Mouse (Mus musculus) liver, embryonic 14.5 days (tissue): ENCODE results near the gene Chn2. TPM values are rescaled to one million over a fixed set of nuclear protein-coding genes. Genes with fewer than 3 reads are reported as not detected.

ENCODE experiments used
- ATAC-seq: fragments of 200-750 bp; cut with Nextera tagmentation; 2 replicates; pipeline ENCODE4 v1.8.0; 2017; ENCODE audit warnings: moderate number of reproducible peaks, mild to moderate bottlenecking, moderate library complexity; ENCODE audit not compliant: insufficient read depth
- DNase-seq, 3 experiments: peaks; one replicate each; pipeline ENCODE4 v3.0.0-alpha.2; 2012 to 2013; ENCODE audit warnings: low read depth in 3 of 3, low spot score in 3 of 3
- H3K27ac ChIP-seq: fragments of 300-500 bp; sonication (generic); 2 replicates; pipeline ENCODE4 v1.5.1; 2014; ENCODE audit warnings: moderate library complexity, mild to moderate bottlenecking, control low read depth, inconsistent platforms
- H3K27me3 ChIP-seq: fragments of 300-500 bp; sonication (generic); 2 replicates; pipeline ENCODE4 v1.6.1; 2014; ENCODE audit warnings: mild to moderate bottlenecking, low read length, moderate library complexity; ENCODE audit not compliant: control insufficient read depth, insufficient read depth
- H3K36me3 ChIP-seq: fragments of 300-500 bp; sonication (generic); replicated peaks from 2 replicates; pipeline ENCODE4 v1.6.1; 2014; ENCODE audit warnings: low read depth; ENCODE audit not compliant: control insufficient read depth, insufficient read depth
- H3K4me1 ChIP-seq, 2 experiments: fragments of 200-500 bp in 1 of 2; fragments of 300-500 bp in 1 of 2; sonication (generic) in 1 of 2; replicated peaks; 2 replicates each; pipeline ENCODE4 v1.6.1; 2012 to 2014; ENCODE audit warnings: antibody characterized with exemption in 1 of 2, inconsistent platforms in 1 of 2, low read length in 1 of 2; ENCODE audit not compliant: control insufficient read depth in 2 of 2, insufficient read depth in 2 of 2
- H3K4me2 ChIP-seq: fragments of 300-500 bp; sonication (generic); 2 replicates; pipeline ENCODE4 v1.6.1; 2014; ENCODE audit warnings: low read depth, mild to moderate bottlenecking, control low read depth, moderate library complexity
- H3K4me3 ChIP-seq, 2 experiments: fragments of 200-500 bp in 1 of 2; fragments of 300-500 bp in 1 of 2; sonication (generic) in 1 of 2; 2 replicates each; pipeline ENCODE4 v1.5.1; 2012 to 2014; ENCODE audit warnings: low read depth in 2 of 2, low read length in 2 of 2, mild to moderate bottlenecking in 2 of 2, control low read depth in 1 of 2, inconsistent platforms in 1 of 2, moderate library complexity in 1 of 2; ENCODE audit not compliant: insufficient read depth in 1 of 2
- H3K9ac ChIP-seq: fragments of 300-500 bp; sonication (generic); replicated peaks from 2 replicates; pipeline ENCODE4 v1.6.1; 2014; ENCODE audit warnings: mild to moderate bottlenecking, control low read depth, moderate library complexity
- H3K9me3 ChIP-seq: fragments of 300-500 bp; sonication (generic); 2 replicates; pipeline ENCODE4 v1.6.1; 2016; ENCODE audit warnings: low read length, mixed read lengths; ENCODE audit not compliant: control insufficient read depth
- CTCF ChIP-seq: IDR thresholded peaks from 2 replicates; pipeline ENCODE4 v1.5.1; 2016; ENCODE audit warnings: antibody characterized with exemption, low read depth, control low read depth
- EP300 ChIP-seq: IDR thresholded peaks from 2 replicates; pipeline ENCODE4 v1.6.1; 2016; ENCODE audit warnings: antibody characterized with exemption, low read depth
- WGBS: fragments of 180-500 bp; shearing (Covaris S2); extraction: QIAGEN DNeasy Blood & Tissue Kit; methylation state at CpG from one replicate; pipeline ENCODE4 v1.1.7; 2014; ENCODE audit not compliant: insufficient replicate concordance; 5-methylcytosine and 5-hydroxymethylcytosine counted together
- polyA plus RNA-seq, 2 experiments: library from polyadenylated mRNA; depleted of rRNA in 1 of 2; stranded (reverse) in 1 of 2; unstranded in 1 of 2; fragments of >200 nt; fragmentation: Nextera tagmentation in 1 of 2; extraction: Ambion mirVana in 1 of 2; gene quantifications; 2 replicates each; pipeline versions ENCODE4 v1.2.1 to v1.2.3; 2012 to 2014

Gene Chn2
- polyA plus RNA-seq, 2 experiments: 1.7 to 4.3 TPM

DNA sequence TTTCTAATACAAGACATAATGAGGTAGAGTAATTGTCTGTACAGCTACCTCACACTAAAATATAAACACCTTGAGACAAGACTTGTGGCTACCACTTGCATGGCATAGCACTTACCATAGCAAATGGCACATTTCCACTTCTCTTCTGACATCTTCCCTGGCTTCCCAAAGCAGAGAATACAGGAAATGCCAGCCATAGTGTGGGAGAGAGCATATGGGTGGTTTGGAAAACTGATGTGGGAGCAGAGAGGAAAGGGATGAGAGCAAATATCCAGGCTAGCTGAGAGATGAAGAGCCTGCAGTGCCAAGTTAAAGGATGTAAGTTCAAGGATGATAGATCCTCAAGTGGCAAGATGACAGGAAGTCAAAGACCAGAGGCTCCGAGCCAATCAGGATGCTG, 266.4 kb downstream of the Chn2 start:
- Histone ChIP-seq H3K27ac (no peak overlapping the region), H3K9me3 (no peaks in the 10 kb centered on the region), H3K4me1 (no peaks in the 10 kb centered on the region), H3K4me3 (no peak overlapping the region), H3K9ac (no peak overlapping the region), H3K4me2 (no peak overlapping the region), H3K36me3 (no peaks in the 10 kb centered on the region), H3K27me3 (no peaks in the 10 kb centered on the region)
- WGBS: 44% methylated on average over 1 of the region's 1 CpGs
- ATAC-seq: no peak
- TF ChIP-seq EP300 (no peak), CTCF (no peak)
- DNase-seq: no peak

DNA sequence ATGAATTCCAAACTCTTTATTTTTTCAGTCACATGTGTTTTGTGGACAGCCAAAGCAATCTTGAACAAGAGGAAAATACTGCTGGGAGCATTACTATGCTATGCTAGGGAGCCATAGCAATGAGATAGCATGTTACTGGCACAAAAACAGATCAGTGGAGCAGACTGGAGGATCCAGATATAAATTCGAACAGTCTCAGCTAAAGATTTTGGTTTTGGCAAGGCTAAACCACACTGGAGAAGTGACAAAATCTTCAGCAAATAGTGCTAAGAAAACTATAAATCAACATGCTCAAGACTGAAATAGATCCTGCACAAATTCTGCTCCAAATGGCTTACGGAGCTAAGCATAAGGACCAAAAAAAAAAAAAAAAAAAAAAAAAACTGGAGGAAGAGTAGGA, 273.7 kb downstream of the Chn2 start:
- Histone ChIP-seq H3K4me3 (no peak overlapping the region), H3K9me3 (no peaks in the 10 kb centered on the region), H3K27me3 (no peaks in the 10 kb centered on the region), H3K9ac (no peak overlapping the region), H3K4me1 (no peaks in the 10 kb centered on the region), H3K4me2 (no peak overlapping the region), H3K27ac (no peak overlapping the region), H3K36me3 (no peaks in the 10 kb centered on the region)
- ATAC-seq (no peak), DNase-seq (no peak)
- no peak for TF ChIP-seq CTCF
- TF ChIP-seq EP300: no peak
- WGBS: 62% methylated on average over 2 of the region's 2 CpGs

DNA sequence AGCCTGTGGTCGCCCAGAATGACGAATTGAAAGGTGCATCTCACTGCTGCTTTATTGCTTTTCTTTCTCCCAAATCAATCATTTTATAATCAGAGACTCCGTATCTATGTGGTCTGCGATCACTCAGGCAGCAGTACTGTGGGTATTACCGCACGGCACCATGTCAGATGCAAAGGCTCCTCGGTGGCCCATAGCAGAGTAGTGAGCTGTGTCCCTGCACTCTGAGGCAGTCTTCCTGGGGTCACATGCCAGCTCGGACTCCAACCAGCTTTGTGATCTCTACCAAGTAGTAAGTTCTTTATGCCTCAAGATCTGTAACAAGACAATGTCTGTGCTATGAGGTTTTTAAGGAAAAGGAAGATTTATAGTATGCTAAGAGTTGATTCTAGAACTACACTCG, 279.3 kb downstream of the Chn2 start:
- ATAC-seq: no peak
- Histone ChIP-seq H3K9ac (no peak overlapping the region), H3K27me3 (no peaks in the 10 kb centered on the region), H3K36me3 (no peaks in the 10 kb centered on the region), H3K9me3 (no peaks in the 10 kb centered on the region), H3K4me2 (no peak overlapping the region), H3K4me1 (no peaks in the 10 kb centered on the region), H3K27ac (no peak overlapping the region), H3K4me3 (no peak overlapping the region)
- no peak for DNase-seq
- 73% methylated on average over 9 of the region's 9 CpGs for WGBS
- TF ChIP-seq EP300 (no peak), CTCF (no peak)

DNA sequence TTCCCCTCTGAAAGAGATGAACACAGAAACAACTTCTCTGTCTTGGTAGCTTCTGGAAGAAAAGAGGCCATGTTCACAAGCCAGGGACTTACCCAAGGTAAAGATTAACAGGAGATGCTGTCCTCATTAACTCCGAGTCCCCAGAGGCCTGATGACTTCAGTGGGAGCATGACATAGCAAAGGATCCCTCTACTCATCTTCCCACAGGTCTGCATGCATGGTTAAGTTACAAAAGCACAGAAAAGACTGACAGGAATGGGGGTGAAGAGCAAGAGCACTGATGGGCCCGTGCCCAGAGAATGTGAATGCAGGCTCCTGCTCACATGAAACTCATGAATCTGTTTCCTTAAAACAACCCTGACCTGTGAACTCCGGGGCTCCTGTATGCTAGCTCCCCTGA, 279.8 kb downstream of the Chn2 start:
- H3K4me2 ChIP-seq: no peak overlapping the region
- no peaks in the 10 kb centered on the region for H3K4me1 ChIP-seq
- 42% methylated on average over 3 of the region's 3 CpGs for WGBS
- no peak overlapping the region for H3K9ac ChIP-seq
- ATAC-seq: no peak
- DNase-seq: no peak
- no peaks in the 10 kb centered on the region for H3K36me3 ChIP-seq
- no peak overlapping the region for H3K4me3 ChIP-seq
- TF ChIP-seq EP300: no peak
- no peak for TF ChIP-seq CTCF
- H3K27me3 ChIP-seq: no peaks in the 10 kb centered on the region
- H3K9me3 ChIP-seq: no peaks in the 10 kb centered on the region
- H3K27ac ChIP-seq: no peak overlapping the region

DNA sequence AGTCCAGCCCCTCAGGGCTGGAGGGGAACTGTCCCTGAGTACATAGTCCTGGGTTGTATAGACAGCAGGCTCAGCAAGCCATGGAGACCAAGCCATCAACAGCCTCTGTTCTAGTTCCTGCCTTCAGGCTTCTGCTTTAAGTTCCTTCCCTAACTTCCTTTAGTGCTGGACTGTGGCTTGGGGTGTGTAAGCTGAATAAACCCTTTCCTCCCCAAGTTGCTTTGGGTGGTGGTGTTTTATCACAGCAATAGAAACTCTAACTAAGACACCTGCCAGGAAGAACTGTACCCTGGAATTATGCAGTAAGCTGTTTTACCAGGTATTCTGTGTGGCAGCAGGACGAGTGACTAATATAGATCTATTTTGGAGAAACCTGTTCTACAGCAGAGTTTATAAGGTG, 280.9 kb downstream of the Chn2 start:
- TF ChIP-seq CTCF (no peak), EP300 (no peak)
- no peak for ATAC-seq

More for the DNA sequence above, 280.9 kb downstream of the Chn2 start:
- no peaks in the 10 kb centered on the region for H3K4me1 ChIP-seq
- H3K36me3 ChIP-seq: no peaks in the 10 kb centered on the region
- no peaks in the 10 kb centered on the region for H3K27me3 ChIP-seq
- no peaks in the 10 kb centered on the region for H3K9me3 ChIP-seq
- H3K9ac ChIP-seq: no peak overlapping the region
- DNase-seq: no peak
- H3K4me2 ChIP-seq: no peak overlapping the region
- H3K27ac ChIP-seq: no peak overlapping the region
- 45% methylated on average over 1 of the region's 1 CpGs for WGBS
- H3K4me3 ChIP-seq: no peak overlapping the region
